Mouse (Mus musculus) myocyte (in vitro differentiated cells): ENCODE measurements around the gene Arnt.

Experiments
- CEBPB ChIP-seq: IDR thresholded peaks from 2 replicates; pipeline ENCODE4 v1.6.1; 2011; ENCODE audit warnings: mild to moderate bottlenecking, moderate library complexity; ENCODE audit not compliant: poor library complexity, insufficient read depth, severe bottlenecking
- E2F4 ChIP-seq: IDR thresholded peaks from one replicate; pipeline ENCODE4 v1.6.1; 2011; ENCODE audit warnings: mild to moderate bottlenecking, control low read depth, moderate library complexity; ENCODE audit not compliant: insufficient read depth
- MAX ChIP-seq: IDR thresholded peaks from one replicate; pipeline ENCODE4 v1.6.1; 2011; ENCODE audit warnings: low read depth, mild to moderate bottlenecking, control low read depth
- MYOG ChIP-seq, 3 experiments: IDR thresholded peaks; one replicate each; pipeline ENCODE4 v1.6.1; 2011; ENCODE audit warnings: control low read depth in 2 of 3, low read depth in 2 of 3, mild to moderate bottlenecking in 2 of 3; ENCODE audit not compliant: insufficient read length in 2 of 3, control insufficient read depth in 1 of 3, insufficient read depth in 1 of 3
- POLR2A ChIP-seq: IDR thresholded peaks from one replicate; pipeline ENCODE4 v1.6.1; 2011; ENCODE audit warnings: low read depth, mild to moderate bottlenecking, control low read depth, moderate library complexity; ENCODE audit not compliant: insufficient read length
- POLR2AphosphoS2 ChIP-seq: IDR thresholded peaks from one replicate; pipeline ENCODE4 v1.6.1; 2011; ENCODE audit warnings: low read depth, control low read depth; ENCODE audit not compliant: insufficient read length
- REST ChIP-seq: IDR thresholded peaks from one replicate; pipeline ENCODE4 v1.6.1; 2011; ENCODE audit warnings: mild to moderate bottlenecking, control low read depth, moderate library complexity; ENCODE audit not compliant: insufficient read depth, insufficient read length
- SRF ChIP-seq: IDR thresholded peaks from one replicate; pipeline ENCODE4 v1.6.1; 2011; ENCODE audit warnings: low read depth; ENCODE audit not compliant: control insufficient read depth, insufficient read length
- TCF12 ChIP-seq: IDR thresholded peaks from one replicate; pipeline ENCODE4 v1.6.1; 2011; ENCODE audit warnings: mild to moderate bottlenecking, control low read depth; ENCODE audit not compliant: poor library complexity, insufficient read depth, severe bottlenecking
- TCF3 ChIP-seq: IDR thresholded peaks from one replicate; pipeline ENCODE4 v1.6.1; 2011; ENCODE audit warnings: low read depth, control low read depth; ENCODE audit not compliant: insufficient read length
- USF1 ChIP-seq: IDR thresholded peaks from one replicate; pipeline ENCODE4 v1.6.1; 2011; ENCODE audit warnings: low read depth, mild to moderate bottlenecking, control low read depth, moderate library complexity

DNA sequence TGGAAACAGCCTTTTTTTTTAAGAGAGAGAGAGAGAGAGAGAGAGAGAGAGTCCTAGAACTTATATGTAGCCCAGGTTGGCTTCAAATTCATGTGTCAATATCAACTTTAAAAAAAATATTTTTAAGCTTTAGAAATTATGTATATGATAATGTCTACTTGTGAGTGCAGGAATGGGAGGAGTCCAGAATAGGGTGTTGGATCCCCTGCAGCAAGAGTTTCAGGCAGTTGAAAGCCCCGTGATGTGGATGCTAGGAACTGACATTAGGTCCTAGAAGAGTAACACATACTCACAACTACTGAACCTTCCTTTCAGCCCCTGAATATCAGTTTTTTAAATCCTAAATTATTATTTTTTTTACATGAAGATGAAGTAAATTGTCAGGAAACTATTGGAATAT lies 1.4 kb downstream of the Arnt start:
- TF ChIP-seq POLR2A (no peak), USF1 (no peak), TCF12 (no peak), SRF (no peak), MAX (no peak), MYOG (IDR thresholded peaks at IDR 0.05; ENCODE audit: control insufficient read depth in 1 of 3, insufficient read depth in 1 of 3, insufficient read length in 2 of 3, low read depth in 2 of 3) (no peak), TCF3 (no peak), REST (no peak), POLR2AphosphoS2 (no peak), E2F4 (no peak), CEBPB (no peak)
